Mouse (Mus musculus) heart, embryonic 11.5 days (tissue): Measurements from ENCODE around the gene Bnc2. TPM values are rescaled to one million over a fixed set of nuclear protein-coding genes. Genes with fewer than 3 reads are reported as not detected.
A peak's percentile ranks its signal among the peaks of the same experiment; 100 is the strongest.

Experiments used
- ATAC-seq: fragments of 200-750 bp; cut with Nextera tagmentation; replicated peaks from 2 replicates; pipeline ENCODE4 v1.8.0; 2017; ENCODE audit warnings: moderate library complexity; ENCODE audit not compliant: insufficient number of reproducible peaks, low FRiP score, low TSS enrichment
- H3K27ac ChIP-seq: fragments of 300-500 bp; sonication (generic); 2 replicates; pipeline ENCODE4 v1.5.1; 2014; ENCODE audit warnings: mild to moderate bottlenecking, low read depth, low read length
- H3K27me3 ChIP-seq: fragments of 300-500 bp; sonication (generic); 2 replicates; pipeline ENCODE4 v1.6.1; 2014; ENCODE audit warnings: mild to moderate bottlenecking, low read length, mixed read lengths; ENCODE audit not compliant: control insufficient read depth, insufficient read depth
- H3K36me3 ChIP-seq: fragments of 300-500 bp; sonication (generic); 2 replicates; pipeline ENCODE4 v1.6.1; 2014; ENCODE audit warnings: mild to moderate bottlenecking, low read length, moderate library complexity, mixed read lengths; ENCODE audit not compliant: control insufficient read depth, insufficient read depth
- H3K4me1 ChIP-seq: fragments of 300-500 bp; sonication (generic); 2 replicates; pipeline ENCODE4 v1.6.1; 2014; ENCODE audit warnings: low read length; ENCODE audit not compliant: control insufficient read depth, insufficient read depth
- H3K4me2 ChIP-seq: fragments of 300-500 bp; sonication (generic); 2 replicates; pipeline ENCODE4 v1.6.1; 2014; ENCODE audit warnings: mild to moderate bottlenecking, moderate library complexity
- H3K4me3 ChIP-seq: fragments of 300-500 bp; sonication (generic); 2 replicates; pipeline ENCODE4 v1.5.1; 2014; ENCODE audit warnings: low read depth, low read length
- H3K9ac ChIP-seq: fragments of 300-500 bp; sonication (generic); 2 replicates; pipeline ENCODE4 v1.6.1; 2014; ENCODE audit warnings: mild to moderate bottlenecking, low read depth, low read length, moderate library complexity
- H3K9me3 ChIP-seq: fragments of 300-500 bp; sonication (generic); replicated peaks from 2 replicates; pipeline ENCODE4 v1.6.1; 2016; ENCODE audit warnings: low read length; ENCODE audit not compliant: control insufficient read depth
- WGBS: fragments of 180-500 bp; shearing (Covaris S2); extraction: QIAGEN DNeasy Blood & Tissue Kit; methylation state at CpG from one replicate; pipeline ENCODE4 v1.1.7; 2014; ENCODE audit not compliant: insufficient replicate concordance; 5-methylcytosine and 5-hydroxymethylcytosine counted together
- polyA plus RNA-seq: library from polyadenylated mRNA; unstranded; fragments of >200 nt; fragmentation: Nextera tagmentation; extraction: Ambion mirVana; gene quantifications from 2 replicates; pipeline ENCODE4 v1.2.1, GENCODE M21; 2014

Bnc2 gene
- polyA plus RNA-seq, 1 experiment from 2014 or later: 2.9 TPM

- no peaks in the 10 kb centered on the region for H3K9me3 ChIP-seq
- H3K9ac ChIP-seq: no peak overlapping the region
- 84% methylated on average over 3 of the region's 3 CpGs for WGBS
- H3K36me3 ChIP-seq: no peaks in the 10 kb centered on the region
- H3K27ac ChIP-seq: no peak overlapping the region
- H3K27me3 ChIP-seq: no peaks in the 10 kb centered on the region
- no peak overlapping the region for H3K4me2 ChIP-seq
- no peak overlapping the region for H3K4me3 ChIP-seq
- ATAC-seq: no peak
- H3K4me1 ChIP-seq: no peaks in the 10 kb centered on the region
Measured at GRCm38 (mm10) chr4:84317421-84317820, 357.7 kb downstream of the Bnc2 start.

DNA sequence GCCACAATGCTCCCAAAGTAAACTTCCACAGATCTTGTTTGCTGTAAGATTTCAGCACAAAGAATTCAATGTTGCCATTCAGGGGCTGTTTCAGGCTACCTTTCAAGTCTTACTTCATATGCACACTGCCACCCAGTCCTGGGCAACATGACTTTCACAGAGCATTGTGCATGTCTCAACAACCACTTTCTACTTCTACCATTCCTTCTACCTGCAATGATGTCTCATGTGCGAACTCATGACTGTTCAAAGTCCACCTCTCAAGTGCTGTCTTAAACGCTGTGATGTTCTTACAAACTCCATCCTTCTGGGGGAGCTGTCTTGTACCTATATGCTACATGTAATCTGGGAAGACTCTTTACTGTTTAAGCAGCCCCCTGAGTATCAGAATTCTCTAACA is 363.7 kb downstream of the Bnc2 start:
- no peaks in the 10 kb centered on the region for H3K27me3 ChIP-seq
- H3K9me3 ChIP-seq: no peaks in the 10 kb centered on the region
- no peak for ATAC-seq
- no peak overlapping the region for H3K4me2 ChIP-seq
- H3K9ac ChIP-seq: no peak overlapping the region
- no peaks in the 10 kb centered on the region for H3K36me3 ChIP-seq
- H3K27ac ChIP-seq: no peak overlapping the region
- no peak overlapping the region for H3K4me3 ChIP-seq
- H3K4me1 ChIP-seq: no peaks in the 10 kb centered on the region
- WGBS: 70% methylated on average over 2 of the region's 2 CpGs

DNA sequence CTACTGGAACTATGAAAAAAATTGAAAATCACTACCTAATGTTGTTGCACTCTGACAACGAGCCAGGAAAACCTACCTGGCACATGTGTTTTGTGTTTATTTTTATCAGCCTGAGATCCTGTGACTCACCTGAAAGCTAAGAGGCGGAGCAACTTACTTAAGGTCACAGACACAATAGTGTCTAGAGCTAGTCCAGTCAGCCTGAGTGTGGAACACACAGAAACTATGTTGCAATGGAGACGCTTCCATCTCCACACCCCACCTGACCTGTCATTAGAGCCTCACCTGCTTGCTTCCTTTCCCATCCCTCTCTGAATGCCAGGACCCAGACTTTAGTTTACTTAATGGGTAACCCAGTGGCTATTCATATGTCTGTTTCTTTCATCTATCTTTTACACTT is 364.2 kb downstream of the Bnc2 start:
- Histone ChIP-seq H3K4me3 (no peak overlapping the region), H3K9me3 (no peaks in the 10 kb centered on the region), H3K36me3 (no peaks in the 10 kb centered on the region), H3K9ac (no peak overlapping the region), H3K4me1 (no peaks in the 10 kb centered on the region), H3K4me2 (no peak overlapping the region), H3K27me3 (no peaks in the 10 kb centered on the region), H3K27ac (no peak overlapping the region)
- WGBS: 76% methylated on average over 3 of the region's 3 CpGs
- ATAC-seq: no peak

DNA sequence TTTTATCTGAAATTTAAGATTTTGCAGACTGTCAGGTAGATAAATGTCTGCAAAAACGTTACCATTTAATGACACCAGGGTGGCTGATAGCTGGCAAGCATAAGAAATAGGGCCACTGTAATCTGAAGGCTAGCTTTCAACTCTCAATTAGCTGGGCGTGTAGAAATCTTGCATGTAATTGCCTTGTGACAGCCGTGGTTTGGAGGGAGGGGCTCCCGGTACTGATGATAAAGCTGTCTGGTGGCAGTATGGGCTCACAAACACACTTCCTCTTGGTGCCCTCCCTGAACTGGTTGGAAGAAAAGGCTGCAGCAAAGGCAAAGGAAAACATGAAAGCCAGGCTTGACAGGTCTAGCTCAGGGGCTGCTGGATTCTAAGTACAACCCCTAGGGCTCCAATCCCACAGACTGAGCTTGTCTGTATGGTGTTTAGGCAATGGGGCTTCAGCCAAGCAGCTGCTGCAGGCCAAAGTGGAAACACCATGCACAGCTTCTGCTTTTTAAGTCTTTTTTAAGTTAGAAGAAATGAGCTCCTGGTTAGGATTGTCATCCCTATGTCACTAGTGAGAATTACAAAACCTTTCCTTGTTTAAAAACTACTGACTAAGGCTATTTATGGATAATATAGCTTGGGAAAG is 366.7 kb downstream of the Bnc2 start:
- Histone ChIP-seq H3K9me3 (no peaks in the 10 kb centered on the region), H3K9ac (no peak overlapping the region), H3K36me3 (no peaks in the 10 kb centered on the region), H3K27ac (no peak overlapping the region), H3K27me3 (no peaks in the 10 kb centered on the region), H3K4me3 (no peak overlapping the region), H3K4me1 (no peaks in the 10 kb centered on the region), H3K4me2 (no peak overlapping the region)
- no peak for ATAC-seq
- WGBS: 26% methylated on average over 4 of the region's 4 CpGs

GRCm38 (mm10) chr4:84306928-84307606 is 368.0 kb downstream of the Bnc2 start:
- Histone ChIP-seq H3K4me1 (no peaks in the 10 kb centered on the region), H3K27ac (no peak overlapping the region), H3K9me3 (no peaks in the 10 kb centered on the region), H3K27me3 (no peaks in the 10 kb centered on the region), H3K4me3 (no peak overlapping the region), H3K36me3 (no peaks in the 10 kb centered on the region), H3K4me2 (no peak overlapping the region), H3K9ac (no peak overlapping the region)
- 78% methylated on average over 9 of the region's 9 CpGs for WGBS
- ATAC-seq: no peak

DNA sequence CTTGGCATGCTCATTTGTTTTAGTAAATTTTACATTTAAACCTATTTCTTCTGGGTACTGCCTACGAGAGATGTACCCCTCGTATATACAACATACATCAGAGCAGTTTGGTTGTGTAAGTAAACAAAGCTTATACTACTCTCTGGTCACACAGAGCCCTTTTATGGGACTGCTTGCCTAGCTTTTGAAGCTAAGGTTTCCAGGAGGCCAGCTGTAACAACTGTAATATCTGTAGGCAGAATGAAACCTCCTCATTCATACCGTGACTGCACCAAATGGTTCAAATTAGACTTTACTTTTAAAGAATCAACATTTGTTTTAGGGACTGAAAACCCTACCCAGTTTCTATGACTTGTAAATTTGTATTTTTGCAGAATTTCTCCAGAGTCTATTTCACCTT is 372.1 kb downstream of the Bnc2 start:
- Histone ChIP-seq H3K9ac (no peak overlapping the region), H3K36me3 (no peaks in the 10 kb centered on the region), H3K4me1 (no peaks in the 10 kb centered on the region), H3K4me2 (no peak overlapping the region), H3K27me3 (no peaks in the 10 kb centered on the region), H3K27ac (no peak overlapping the region), H3K4me3 (no peak overlapping the region), H3K9me3 (no peaks in the 10 kb centered on the region; the same call in 1 of the 2 replicates)
- 72% methylated on average over 3 of the region's 3 CpGs for WGBS
- ATAC-seq: no peak

- Histone ChIP-seq H3K27ac (no peak overlapping the region), H3K36me3 (no peaks in the 10 kb centered on the region), H3K4me1 (no peaks in the 10 kb centered on the region), H3K27me3 (no peaks in the 10 kb centered on the region), H3K4me3 (no peak overlapping the region), H3K9me3 (no peaks in the 10 kb centered on the region), H3K4me2 (no peak overlapping the region), H3K9ac (no peak overlapping the region)
- no peak for ATAC-seq
- WGBS: 93% methylated on average over 5 of the region's 5 CpGs
Measured at GRCm38 (mm10) chr4:84285153-84285552, 389.9 kb downstream of the Bnc2 start.

DNA sequence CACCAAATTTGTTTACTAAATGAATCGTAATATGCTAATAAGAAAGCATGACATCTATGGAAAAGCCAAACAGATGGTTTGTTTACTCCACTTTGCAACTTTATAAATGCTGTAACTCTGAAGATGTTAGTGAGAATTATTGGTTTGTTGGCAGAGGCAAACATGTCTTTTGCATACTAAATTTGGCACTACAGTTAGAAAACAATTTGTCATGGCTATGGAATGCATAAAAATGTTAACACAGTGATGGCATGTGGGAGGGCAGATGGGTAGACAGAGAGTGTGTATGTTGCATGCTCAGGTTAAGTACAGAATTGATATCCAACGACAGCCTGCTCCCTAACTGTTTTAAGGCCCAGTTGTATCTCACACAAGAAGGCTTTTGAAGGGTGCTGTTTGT is 392.4 kb downstream of the Bnc2 start:
- WGBS: 69% methylated on average over 2 of the region's 2 CpGs
- H3K36me3 ChIP-seq: no peaks in the 10 kb centered on the region
- H3K27ac ChIP-seq: no peak overlapping the region
- H3K4me2 ChIP-seq: no peak overlapping the region
- no peak overlapping the region for H3K9ac ChIP-seq
- H3K9me3 ChIP-seq: no peaks in the 10 kb centered on the region
- H3K4me3 ChIP-seq: no peak overlapping the region
- no peaks in the 10 kb centered on the region for H3K27me3 ChIP-seq
- no peaks in the 10 kb centered on the region for H3K4me1 ChIP-seq
- ATAC-seq: no peak

GRCm38 (mm10) chr4:84278156-84278555 is 396.9 kb downstream of the Bnc2 start:
- H3K9me3 ChIP-seq: no peaks in the 10 kb centered on the region
- ATAC-seq: no peak; the same call in 1 of the 2 replicates
- 45% methylated on average over 6 of the region's 6 CpGs for WGBS
- no peaks in the 10 kb centered on the region for H3K4me1 ChIP-seq
- no peak overlapping the region for H3K9ac ChIP-seq
- H3K27ac ChIP-seq: no peak overlapping the region
- peak overlapping the region; percentile 35 for H3K4me2 ChIP-seq
- no peak overlapping the region for H3K4me3 ChIP-seq
- H3K36me3 ChIP-seq: no peaks in the 10 kb centered on the region
- peaks cover 3% of the 10 kb centered on the region; the same call in 1 of the 2 replicates for H3K27me3 ChIP-seq
